Mouse (Mus musculus) embryo, embryonic 10.5 days (tissue): ENCODE measurements at regions not wholly inside any gene's neighbourhood (a gene's known extent, or its start where the extent isn't known, plus 50 kb on each side); places are given as distances from the start of the nearest gene placed in this dataset.

Experiments used
- DNase-seq: peaks from one replicate; pipeline ENCODE4 v3.0.0-alpha.2; 2015; ENCODE audit warnings: low spot score

DNA sequence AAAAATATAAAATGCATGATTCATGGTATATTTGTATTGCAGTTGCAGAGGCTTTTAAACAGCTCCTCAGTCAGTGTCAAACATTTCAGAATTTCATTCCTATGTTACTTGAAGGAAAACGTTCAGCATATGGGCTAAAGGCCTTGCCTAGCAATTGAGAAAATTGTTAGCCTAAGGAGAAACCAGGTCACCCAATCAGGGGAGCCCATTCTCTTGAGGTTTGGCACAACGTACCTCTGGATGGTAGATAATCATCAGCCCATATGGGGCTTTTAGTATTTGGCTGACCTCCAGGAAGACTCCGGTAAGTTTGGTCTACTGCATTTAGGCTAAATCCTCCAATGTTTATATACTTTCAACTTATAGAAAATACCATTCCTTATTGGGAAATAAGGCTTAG lies 168.7 kb upstream of the Pdcd1 start:
- DNase-seq: no peak

DNA sequence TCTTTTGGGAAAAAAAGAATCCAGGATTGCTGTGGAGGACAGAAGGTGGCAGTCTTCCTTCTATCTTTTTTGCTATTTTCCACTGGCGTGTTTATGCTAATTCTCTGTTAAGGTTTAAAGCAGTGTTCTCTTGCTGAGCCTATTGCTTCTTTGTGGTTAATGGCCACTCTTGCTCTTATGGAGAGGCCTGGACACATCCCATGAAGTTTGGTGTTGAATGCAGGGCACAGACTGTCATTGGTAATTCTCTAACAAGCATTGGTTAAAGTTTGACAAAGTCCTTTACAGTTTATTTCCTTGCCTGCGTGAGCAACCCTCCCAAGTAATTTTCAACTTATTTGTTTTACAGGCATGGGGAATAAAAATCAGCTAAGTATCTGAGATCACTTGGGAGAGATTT lies 165.1 kb upstream of the Pdcd1 start:
- DNase-seq: no peak

DNA sequence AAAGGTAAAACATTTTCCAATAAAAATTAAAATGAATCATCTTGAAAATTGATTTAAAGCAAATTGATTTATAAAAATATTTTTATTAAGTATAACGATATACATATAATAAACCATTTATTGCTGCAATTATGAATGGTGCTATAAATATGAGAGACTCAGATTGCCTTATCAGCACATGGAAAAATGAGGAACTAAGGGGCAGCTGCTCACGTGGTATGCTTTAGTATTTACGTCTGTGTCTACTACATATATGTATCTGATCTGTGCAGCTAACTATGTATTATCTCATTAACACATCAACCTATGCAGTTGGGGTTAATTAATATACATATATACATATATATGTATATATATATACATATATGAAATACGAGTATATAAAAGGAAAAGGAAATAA lies 156.6 kb upstream of the Pdcd1 start:
- DNase-seq: no peak

DNA sequence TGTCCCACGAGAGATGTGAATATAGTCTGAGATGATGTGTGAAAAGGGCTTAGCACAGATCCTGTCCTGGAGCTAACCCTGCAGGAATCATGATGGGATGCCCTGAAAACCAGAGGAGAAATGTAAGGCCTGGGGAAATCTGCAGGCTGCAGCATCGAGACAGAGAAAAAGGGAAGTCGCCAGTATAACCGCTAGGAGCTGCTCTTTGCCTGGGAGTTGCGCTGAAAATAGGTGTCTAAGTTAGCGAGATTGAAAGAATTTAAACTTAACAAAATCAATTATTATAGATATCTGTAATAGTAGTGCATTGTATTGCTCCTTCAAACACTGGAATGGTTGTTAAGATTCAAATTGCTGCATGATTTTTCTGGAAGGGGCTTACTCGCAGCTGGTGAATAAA lies 155.5 kb upstream of the Pdcd1 start:
- no peak for DNase-seq

DNA sequence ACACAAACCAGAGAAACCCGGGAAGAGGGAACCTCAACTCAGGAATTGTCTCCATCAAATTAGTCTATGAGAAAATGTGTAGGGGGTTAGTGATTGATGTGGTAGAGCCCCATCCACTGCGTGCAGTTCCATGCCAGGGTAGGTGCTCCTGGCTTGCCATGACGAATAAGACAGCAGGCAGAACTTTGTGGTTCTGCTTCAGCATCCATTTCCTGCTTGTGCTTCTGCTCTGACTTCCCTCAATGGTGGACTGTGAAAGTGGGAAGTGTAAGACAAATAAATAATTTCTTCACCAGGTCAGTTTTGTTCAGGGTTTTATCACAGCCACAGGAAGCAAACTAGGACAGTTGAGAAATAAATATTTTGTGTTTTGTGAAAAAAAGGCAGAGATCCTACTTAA lies 150.9 kb upstream of the Pdcd1 start:
- DNase-seq: no peak

DNA sequence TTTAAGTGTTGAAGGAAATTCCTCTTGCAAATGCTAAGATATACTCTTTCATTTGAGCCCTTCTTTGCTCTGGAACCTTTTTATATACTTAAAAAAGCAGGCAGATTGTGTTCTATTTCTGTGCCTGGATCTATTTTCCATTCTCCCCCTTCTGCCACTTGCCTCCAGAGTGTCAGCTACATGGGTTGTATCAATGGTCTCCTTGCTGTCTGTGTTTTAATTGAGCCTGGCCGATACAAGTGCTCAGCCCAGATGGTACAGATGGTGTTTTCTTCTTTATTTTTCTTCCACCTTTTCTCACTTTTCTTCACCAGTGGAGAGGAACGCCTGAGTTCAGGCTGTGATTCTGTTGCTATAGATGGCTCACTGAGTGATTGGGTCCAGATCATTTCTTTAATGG lies 131.5 kb upstream of the Pdcd1 start:
- DNase-seq: no peak

DNA sequence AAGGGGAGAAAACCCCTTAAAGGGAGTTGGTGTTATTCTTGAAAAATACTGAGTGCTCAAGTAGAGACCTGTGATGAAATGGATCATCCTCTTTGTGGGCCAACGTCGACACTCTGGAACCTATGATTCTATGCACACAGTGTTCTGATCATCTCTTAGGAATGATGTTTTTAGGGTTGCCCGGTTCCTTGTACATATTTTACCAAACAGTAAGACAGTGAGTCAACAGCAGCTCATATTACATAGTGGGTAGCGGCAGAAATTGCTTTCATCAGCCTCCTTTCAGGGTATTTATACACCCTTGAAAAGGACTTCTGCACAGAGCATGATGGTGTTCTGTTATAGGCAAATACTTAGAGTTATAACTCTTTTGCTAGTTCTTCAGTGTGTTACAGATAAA lies 97.6 kb upstream of the Pdcd1 start:
- no peak for DNase-seq

DNA sequence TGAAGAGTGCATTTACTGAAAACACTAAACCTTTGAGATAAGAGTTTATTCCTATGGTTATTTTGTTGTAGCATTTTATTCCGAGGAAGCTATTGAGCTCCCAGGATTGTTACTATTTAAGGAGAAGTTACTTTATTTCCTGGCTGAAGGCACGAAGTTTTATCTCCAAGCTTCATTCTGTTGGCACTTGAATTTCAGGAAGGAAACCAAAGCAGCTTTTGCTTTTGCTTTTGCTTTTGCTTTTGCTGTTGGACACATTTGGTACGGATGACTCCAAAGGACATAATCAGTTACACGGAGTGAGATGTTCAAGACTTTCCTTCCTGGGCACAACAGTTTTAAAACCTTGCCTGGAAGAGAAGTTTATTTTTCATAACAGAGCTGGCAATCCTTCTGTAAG lies 94.7 kb upstream of the Pdcd1 start:
- no peak for DNase-seq

DNA sequence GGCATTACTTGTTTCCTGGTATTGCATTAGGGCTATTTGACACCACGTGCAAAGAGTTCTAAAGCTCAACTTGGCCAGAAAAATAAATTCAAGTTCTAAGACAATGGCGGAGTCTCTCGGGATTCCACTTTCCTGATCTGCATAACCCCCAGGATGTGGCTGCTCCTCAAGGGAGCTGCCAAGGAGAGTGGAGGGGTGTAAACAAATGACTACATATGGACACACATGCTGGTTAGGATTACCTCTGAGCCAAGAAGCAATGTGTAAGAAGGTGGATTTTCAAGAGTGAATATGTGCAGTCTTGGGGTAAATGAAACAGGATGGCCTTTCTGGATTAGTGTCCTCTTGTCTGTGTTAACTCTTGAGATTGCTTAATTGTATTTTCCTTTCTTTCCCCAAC lies 88.2 kb upstream of the Pdcd1 start:
- DNase-seq: no peak

DNA sequence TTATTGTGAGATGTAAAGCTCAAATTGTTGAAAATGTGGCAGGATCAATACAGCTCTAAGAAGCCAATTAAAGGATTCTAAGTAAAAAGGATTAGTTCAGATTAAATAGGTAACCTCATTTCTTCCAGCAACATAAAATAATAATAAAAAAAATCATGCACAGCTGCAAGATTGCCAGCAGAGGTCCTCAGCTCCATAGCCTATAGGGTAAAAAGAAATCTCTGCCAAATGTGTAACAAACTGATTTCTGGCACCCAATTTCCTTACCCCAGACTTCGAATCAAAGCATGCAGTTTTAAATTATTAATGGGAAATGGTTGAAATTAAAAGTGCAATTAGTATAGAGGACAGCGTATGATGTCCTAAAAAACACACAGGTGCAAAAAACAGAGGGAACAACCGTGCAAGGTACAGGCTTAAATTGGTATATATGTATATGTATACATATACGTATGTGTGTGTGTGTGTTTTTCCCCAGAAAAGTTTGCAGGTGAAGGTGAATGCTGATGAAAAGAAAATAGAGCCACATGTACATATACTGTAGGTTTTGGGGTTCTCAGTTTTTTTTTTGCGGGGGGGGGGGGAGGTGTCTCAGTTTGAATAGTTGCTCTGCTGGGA lies 87.2 kb upstream of the Pdcd1 start:
- DNase-seq: peak; percentile 50

DNA sequence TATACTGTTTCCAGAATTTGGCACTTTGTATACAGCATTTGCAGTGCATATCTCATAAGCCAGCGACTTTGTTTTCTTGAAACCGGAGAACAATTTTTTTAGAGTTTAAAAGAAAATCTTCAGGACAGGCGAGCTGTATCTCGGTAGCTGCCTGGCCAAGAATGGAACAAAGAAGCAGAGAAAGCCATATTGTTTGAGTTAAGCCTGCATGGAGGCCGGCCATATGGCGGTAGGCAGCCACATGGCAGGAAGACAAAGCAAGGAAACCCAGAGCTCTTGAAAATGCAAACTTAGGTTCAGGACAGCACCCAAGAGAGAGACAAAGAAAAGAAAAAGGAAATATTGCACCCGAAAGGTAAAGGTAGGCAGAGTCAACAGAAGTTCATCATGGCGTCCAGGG lies 84.4 kb upstream of the Pdcd1 start:
- no peak for DNase-seq
